Mouse (Mus musculus): ENCODE results near the gene Tha1. TPM values are rescaled to one million over a fixed set of nuclear protein-coding genes. Genes with fewer than 3 reads are reported as not detected.

The Tha1 gene
- 6.9 and 7.7 TPM in 2 replicates for polyA plus RNA-seq (2015; fragmentation: Nextera tagmentation; extraction: Ambion mirVana)

- Histone ChIP-seq H3K4me1 (ENCODE audit: insufficient read depth, low read length) (peaks cover 21% of the 10 kb centered on the region), H3K9ac (replicated peaks; ENCODE audit: low read length) (peak within 1 kb of the TSS; percentile 73), H3K4me3 (ENCODE audit: low read length) (peak within 1 kb of the TSS; percentile 62), H3K27ac (ENCODE audit: low read length) (no peak within 1 kb of the TSS), H3K4me2 (replicated peaks; ENCODE audit: low read depth, low read length) (peak within 1 kb of the TSS; percentile 96), H3K36me3 (ENCODE audit: insufficient read depth, low read length) (no peaks in the 10 kb centered on the region), H3K9me3 (ENCODE audit: low read length) (no peaks in the 10 kb centered on the region), H3K27me3 (ENCODE audit: insufficient read depth, low read length) (no peaks in the 10 kb centered on the region)
- ATAC-seq (ENCODE audit: low FRiP score, low TSS enrichment): peak; percentile 80
- 1% methylated on average over 51 of the region's 51 CpGs for WGBS
These were observed at the start of gene Tha1 for GRCm38 (mm10) chr11:117872861-117873608. Gene Tha1 (minus strand): TSS chr11:117873481.

- Histone ChIP-seq H3K27me3 (ENCODE audit: insufficient read depth, low read length) (no peaks in the 10 kb centered on the region), H3K9ac (replicated peaks; ENCODE audit: low read length) (no peak overlapping the region), H3K4me1 (ENCODE audit: insufficient read depth, low read length) (peaks cover 16% of the 10 kb centered on the region), H3K4me3 (ENCODE audit: low read length) (no peak overlapping the region), H3K4me2 (replicated peaks; ENCODE audit: low read depth, low read length) (no peak overlapping the region), H3K36me3 (ENCODE audit: insufficient read depth, low read length) (no peaks in the 10 kb centered on the region), H3K9me3 (ENCODE audit: low read length) (0 out of 2 replicates have a peak, but pooled peaks cover 7% of the 10 kb centered on the region), H3K27ac (ENCODE audit: low read length) (peak overlapping the region; percentile 31; the same call in 1 of the 2 replicates)
- 4% methylated on average over 5 of the region's 5 CpGs for WGBS
- no peak for ATAC-seq (ENCODE audit: low FRiP score, low TSS enrichment)
These were observed 45.9 kb upstream of the Tha1 start for GRCm38 (mm10) chr11:117919211-117919610.

- H3K36me3 ChIP-seq (ENCODE audit: insufficient read depth, low read length): no peaks in the 10 kb centered on the region
- peaks cover 17% of the 10 kb centered on the region for H3K4me1 ChIP-seq (ENCODE audit: insufficient read depth, low read length)
- H3K4me2 ChIP-seq (replicated peaks; ENCODE audit: low read depth, low read length): no peak overlapping the region
- H3K27ac ChIP-seq (ENCODE audit: low read length): no peak overlapping the region
- no peak overlapping the region for H3K9ac ChIP-seq (replicated peaks; ENCODE audit: low read length)
- no peak overlapping the region for H3K4me3 ChIP-seq (ENCODE audit: low read length)
- no peak for ATAC-seq (ENCODE audit: low FRiP score, low TSS enrichment)
- no peaks in the 10 kb centered on the region for H3K27me3 ChIP-seq (ENCODE audit: insufficient read depth, low read length)
- WGBS: 47% methylated on average over 11 of the region's 11 CpGs
- 0 out of 2 replicates have a peak, but pooled peaks cover 7% of the 10 kb centered on the region for H3K9me3 ChIP-seq (ENCODE audit: low read length)
These were observed 45.3 kb upstream of the Tha1 start for GRCm38 (mm10) chr11:117918541-117918940.

GRCm38 (mm10) chr11:117915837-117916236 is 42.6 kb upstream of the Tha1 start:
- Histone ChIP-seq H3K4me2 (replicated peaks; ENCODE audit: low read depth, low read length) (no peak overlapping the region), H3K27me3 (ENCODE audit: insufficient read depth, low read length) (no peaks in the 10 kb centered on the region), H3K9ac (replicated peaks; ENCODE audit: low read length) (no peak overlapping the region), H3K4me1 (ENCODE audit: insufficient read depth, low read length) (peaks cover 12% of the 10 kb centered on the region), H3K9me3 (ENCODE audit: low read length) (0 out of 2 replicates have a peak, but pooled peaks cover 7% of the 10 kb centered on the region), H3K27ac (ENCODE audit: low read length) (no peak overlapping the region), H3K36me3 (ENCODE audit: insufficient read depth, low read length) (no peaks in the 10 kb centered on the region), H3K4me3 (ENCODE audit: low read length) (no peak overlapping the region)
- WGBS: 91% methylated on average over 7 of the region's 7 CpGs
- ATAC-seq (ENCODE audit: low FRiP score, low TSS enrichment): no peak

GRCm38 (mm10) chr11:117915341-117915740 is 42.1 kb upstream of the Tha1 start:
- Histone ChIP-seq H3K4me3 (ENCODE audit: low read length) (no peak overlapping the region), H3K27me3 (ENCODE audit: insufficient read depth, low read length) (no peaks in the 10 kb centered on the region), H3K4me1 (ENCODE audit: insufficient read depth, low read length) (peaks cover 12% of the 10 kb centered on the region), H3K4me2 (replicated peaks; ENCODE audit: low read depth, low read length) (no peak overlapping the region), H3K9me3 (ENCODE audit: low read length) (0 out of 2 replicates have a peak, but pooled peaks cover 7% of the 10 kb centered on the region), H3K27ac (ENCODE audit: low read length) (no peak overlapping the region), H3K36me3 (ENCODE audit: insufficient read depth, low read length) (no peaks in the 10 kb centered on the region), H3K9ac (replicated peaks; ENCODE audit: low read length) (no peak overlapping the region)
- 74% methylated on average over 1 of the region's 1 CpGs for WGBS
- no peak for ATAC-seq (ENCODE audit: low FRiP score, low TSS enrichment)

- 45% methylated on average over 12 of the region's 12 CpGs for WGBS
- ATAC-seq (ENCODE audit: low FRiP score, low TSS enrichment): no peak
- no peak overlapping the region for H3K27ac ChIP-seq (ENCODE audit: low read length)
- H3K4me2 ChIP-seq (replicated peaks; ENCODE audit: low read depth, low read length): no peak overlapping the region
- H3K4me1 ChIP-seq (ENCODE audit: insufficient read depth, low read length): peaks cover 11% of the 10 kb centered on the region
- 0 out of 2 replicates have a peak, but pooled peaks cover 7% of the 10 kb centered on the region for H3K9me3 ChIP-seq (ENCODE audit: low read length)
- H3K27me3 ChIP-seq (ENCODE audit: insufficient read depth, low read length): no peaks in the 10 kb centered on the region
- H3K36me3 ChIP-seq (ENCODE audit: insufficient read depth, low read length): no peaks in the 10 kb centered on the region
- no peak overlapping the region for H3K9ac ChIP-seq (replicated peaks; ENCODE audit: low read length)
- H3K4me3 ChIP-seq (ENCODE audit: low read length): no peak overlapping the region
These were observed 41.2 kb upstream of the Tha1 start for GRCm38 (mm10) chr11:117914531-117914930.

GRCm38 (mm10) chr11:117912684-117913352 is 39.5 kb upstream of the Tha1 start:
- 36% methylated on average over 13 of the region's 13 CpGs for WGBS
- peak overlapping the region; percentile 31; the same call in 1 of the 2 replicates for H3K4me2 ChIP-seq (replicated peaks; ENCODE audit: low read depth, low read length)
- ATAC-seq (ENCODE audit: low FRiP score, low TSS enrichment): peak; percentile 86
- no peak overlapping the region for H3K27ac ChIP-seq (ENCODE audit: low read length)
- H3K9ac ChIP-seq (replicated peaks; ENCODE audit: low read length): peak overlapping the region; percentile 60
- H3K4me3 ChIP-seq (ENCODE audit: low read length): no peak overlapping the region
- H3K36me3 ChIP-seq (ENCODE audit: insufficient read depth, low read length): no peaks in the 10 kb centered on the region
- no peaks in the 10 kb centered on the region for H3K27me3 ChIP-seq (ENCODE audit: insufficient read depth, low read length)
- 0 out of 2 replicates have a peak, but pooled peaks cover 7% of the 10 kb centered on the region for H3K9me3 ChIP-seq (ENCODE audit: low read length)
- 0 out of 2 replicates have a peak, but pooled peaks cover 5% of the 10 kb centered on the region for H3K4me1 ChIP-seq (ENCODE audit: insufficient read depth, low read length)

GRCm38 (mm10) chr11:117909337-117909736 is 36.1 kb upstream of the Tha1 start:
- no peak for ATAC-seq (ENCODE audit: low FRiP score, low TSS enrichment)
- Histone ChIP-seq H3K36me3 (ENCODE audit: insufficient read depth, low read length) (no peaks in the 10 kb centered on the region), H3K27me3 (ENCODE audit: insufficient read depth, low read length) (no peaks in the 10 kb centered on the region), H3K9me3 (ENCODE audit: low read length) (no peaks in the 10 kb centered on the region), H3K4me1 (ENCODE audit: insufficient read depth, low read length) (0 out of 2 replicates have a peak, but pooled peaks cover 3% of the 10 kb centered on the region), H3K4me3 (ENCODE audit: low read length) (no peak overlapping the region), H3K27ac (ENCODE audit: low read length) (no peak overlapping the region), H3K9ac (replicated peaks; ENCODE audit: low read length) (no peak overlapping the region), H3K4me2 (replicated peaks; ENCODE audit: low read depth, low read length) (no peak overlapping the region)
- 88% methylated on average over 8 of the region's 8 CpGs for WGBS

- 81% methylated on average over 8 of the region's 8 CpGs for WGBS
- Histone ChIP-seq H3K9me3 (ENCODE audit: low read length) (no peaks in the 10 kb centered on the region), H3K9ac (replicated peaks; ENCODE audit: low read length) (no peak overlapping the region), H3K27ac (ENCODE audit: low read length) (no peak overlapping the region), H3K4me2 (replicated peaks; ENCODE audit: low read depth, low read length) (no peak overlapping the region), H3K4me1 (ENCODE audit: insufficient read depth, low read length) (no peaks in the 10 kb centered on the region), H3K36me3 (ENCODE audit: insufficient read depth, low read length) (no peaks in the 10 kb centered on the region), H3K4me3 (ENCODE audit: low read length) (no peak overlapping the region), H3K27me3 (ENCODE audit: insufficient read depth, low read length) (no peaks in the 10 kb centered on the region)
- ATAC-seq (ENCODE audit: low FRiP score, low TSS enrichment): no peak
These were observed 31.2 kb upstream of the Tha1 start for GRCm38 (mm10) chr11:117904442-117904841.
